Mouse (Mus musculus) hematopoietic stem cell, adult 5-6 weeks (primary cell): ENCODE measurements at regions not wholly inside any gene's neighbourhood (a gene's known extent, or its start where the extent isn't known, plus 50 kb on each side); places are given as distances from the start of the nearest gene placed in this dataset.

Experiments used
- ATAC-seq, 2 experiments: fragments of 125-278 bp in 1 of 2; replicated peaks in 1 of 2; 2 replicates each; pipeline ENCODE4 v1.8.0; 2016 to 2017; ENCODE audit warnings: inconsistent platforms in 2 of 2, mild to moderate bottlenecking in 2 of 2, moderate number of reproducible peaks in 2 of 2, low read depth in 1 of 2, moderate TSS enrichment in 1 of 2; ENCODE audit not compliant: low FRiP score in 2 of 2, poor library complexity in 2 of 2, severe bottlenecking in 2 of 2, insufficient read depth in 1 of 2, low TSS enrichment in 1 of 2

DNA sequence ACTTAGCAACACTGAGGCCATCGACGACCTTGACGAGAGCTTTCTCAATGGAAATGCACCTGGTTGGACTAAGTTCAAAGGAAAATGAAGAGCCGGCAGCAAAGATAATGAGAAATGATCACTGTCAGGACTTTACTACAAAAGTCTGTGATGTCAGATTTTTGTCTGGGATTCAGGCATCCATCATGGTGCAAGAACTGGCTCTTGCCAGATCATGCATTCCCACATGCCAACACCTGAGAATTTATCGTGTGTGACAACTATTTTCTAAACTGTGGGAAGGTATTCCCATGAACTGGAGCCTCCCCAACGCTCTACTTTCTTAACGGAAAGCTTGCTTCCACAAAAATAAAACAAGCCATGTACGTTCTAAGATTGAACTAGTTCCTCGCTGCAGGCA lies 58.1 kb downstream of the Irx6 start:
- no peak for ATAC-seq

DNA sequence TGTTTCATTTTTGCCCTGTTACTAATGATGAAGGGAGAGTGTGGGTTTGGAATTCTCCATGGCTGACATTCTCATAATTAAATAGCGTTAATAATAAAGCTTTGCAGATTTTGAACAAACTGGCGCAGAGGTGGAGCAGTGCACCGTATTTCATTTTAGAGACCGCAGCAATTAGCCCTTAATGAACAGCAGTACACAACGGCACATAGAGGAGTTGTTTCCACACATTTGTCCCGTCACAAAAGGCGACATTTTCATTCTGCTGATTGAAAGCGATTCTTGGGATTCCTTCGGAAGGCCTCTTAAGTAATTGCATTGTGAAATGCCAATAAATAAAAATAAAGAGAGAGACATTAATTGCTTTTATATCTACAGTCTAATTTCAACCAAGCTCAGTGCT lies 61.6 kb downstream of the Irx6 start:
- no peak for ATAC-seq

DNA sequence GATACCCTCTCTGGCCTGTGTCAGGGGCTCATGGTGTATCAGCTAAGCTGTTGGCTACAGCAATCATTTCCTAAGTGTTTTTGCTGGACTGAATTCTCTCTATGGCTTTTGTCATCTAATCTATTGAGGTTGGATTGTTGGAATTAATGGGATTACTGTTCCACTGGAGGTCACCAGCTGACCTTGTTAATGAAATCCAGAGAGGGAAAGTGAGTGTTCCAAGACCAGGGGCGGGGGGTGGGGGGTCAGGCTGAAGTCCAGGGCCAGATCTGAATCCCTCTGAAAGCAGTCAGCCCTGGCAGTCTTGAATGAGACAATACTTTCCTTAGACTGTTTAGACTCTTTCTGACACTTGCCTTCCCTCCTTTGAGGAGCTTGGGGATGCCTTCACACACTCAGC lies 64.0 kb downstream of the Irx6 start:
- no peak for ATAC-seq

DNA sequence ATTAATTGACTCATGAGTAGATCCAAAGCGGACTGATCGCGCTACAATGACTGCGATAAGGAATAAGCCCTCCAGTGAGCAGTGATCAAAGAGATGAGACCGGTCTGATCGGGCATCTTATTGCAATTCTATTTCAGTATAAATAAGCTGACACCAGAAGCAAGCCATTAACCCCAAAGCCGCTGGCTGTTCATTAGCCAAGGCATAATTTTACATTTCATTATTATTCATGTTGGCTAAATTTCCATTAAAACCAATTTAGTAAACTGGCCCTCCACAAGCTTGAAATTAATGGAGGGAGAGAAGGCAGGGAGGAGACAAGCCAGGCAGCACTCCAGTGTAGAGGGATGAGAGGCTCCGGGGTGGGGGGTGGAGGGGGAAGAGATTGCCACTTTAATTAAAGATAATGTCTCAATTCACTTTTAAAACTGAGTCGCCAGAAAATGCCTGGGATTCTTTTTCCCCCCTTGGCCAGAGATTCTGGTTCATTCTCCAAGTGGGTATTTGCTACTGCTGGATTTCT lies 66.3 kb downstream of the Irx6 start:
- no peak for ATAC-seq

DNA sequence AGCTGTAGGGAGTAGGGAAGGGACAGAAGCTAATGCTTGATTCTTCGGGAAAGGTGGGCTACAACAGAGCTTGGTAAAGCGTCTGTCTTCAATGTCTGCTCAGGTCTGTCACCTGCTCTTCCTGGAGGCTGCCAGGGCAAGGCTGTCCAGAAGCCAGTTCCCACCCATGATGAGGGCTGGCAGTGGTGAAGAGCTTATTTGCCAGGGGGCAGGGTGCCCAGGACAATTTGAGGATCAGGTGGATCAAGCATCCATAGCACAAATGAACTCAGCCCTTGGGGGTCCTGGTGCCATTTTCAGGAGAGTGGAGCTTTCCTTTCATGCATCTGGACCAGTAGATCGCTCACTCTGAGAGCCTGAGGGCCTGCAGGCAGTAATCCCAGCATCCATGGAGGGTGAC lies 67.7 kb downstream of the Irx6 start:
- ATAC-seq = no peak

DNA sequence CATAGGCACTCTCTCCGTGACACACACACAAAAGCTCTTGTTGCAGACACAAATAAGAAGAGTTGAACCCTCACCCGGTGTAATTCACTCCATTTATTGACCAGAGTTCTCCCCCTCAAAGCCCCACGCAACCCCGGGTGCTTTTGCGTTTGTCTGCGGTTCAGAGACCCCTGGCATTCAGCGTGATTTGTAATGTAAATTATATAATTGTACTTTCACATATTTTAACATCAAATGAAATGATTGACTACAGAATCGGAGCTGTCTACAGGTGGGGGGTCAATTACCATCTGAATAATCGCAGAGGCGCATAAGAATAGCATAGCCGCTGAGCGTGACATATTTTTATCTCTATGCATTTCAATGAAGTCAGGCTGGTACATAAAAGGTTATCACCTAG lies 69.0 kb downstream of the Irx6 start:
- no peak for ATAC-seq

DNA sequence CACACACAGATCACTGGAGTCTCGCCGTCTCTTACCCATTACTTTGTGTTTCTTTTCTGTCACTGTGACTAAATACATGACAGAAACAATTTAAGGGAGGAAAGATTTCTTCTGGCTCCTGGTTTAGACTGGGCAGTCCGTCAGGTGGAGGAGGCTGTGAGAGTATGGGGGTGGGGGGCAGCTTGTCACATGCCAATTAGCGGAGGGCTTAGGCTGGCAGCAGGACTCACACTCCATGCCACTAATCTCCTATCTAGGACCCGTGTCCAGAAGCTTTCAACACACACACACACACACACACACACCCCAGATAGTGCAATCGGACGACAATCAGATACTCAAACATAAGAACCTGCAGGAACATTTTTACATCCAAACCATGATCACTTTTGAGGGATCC lies 73.0 kb downstream of the Irx6 start:
- ATAC-seq = no peak

DNA sequence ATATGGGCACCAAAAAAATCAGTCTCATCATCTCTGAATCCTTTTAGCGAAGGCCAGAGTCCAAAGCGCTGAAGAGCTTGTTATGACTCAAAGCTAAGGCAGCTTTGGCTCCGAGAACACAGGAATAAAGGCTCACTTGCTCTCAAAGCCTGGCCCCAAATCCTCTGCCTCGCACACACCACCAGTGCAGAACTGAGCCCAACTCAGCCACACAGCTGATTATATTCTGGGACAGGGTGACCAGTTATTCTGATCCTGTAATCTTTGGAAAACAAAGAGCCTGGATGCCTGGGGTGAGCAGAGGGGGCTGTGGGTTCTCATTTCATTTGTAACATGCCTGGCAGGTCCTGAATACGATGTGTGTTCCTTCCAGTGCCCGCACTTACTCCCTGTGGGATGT lies 73.9 kb downstream of the Irx6 start:
- no peak for ATAC-seq

DNA sequence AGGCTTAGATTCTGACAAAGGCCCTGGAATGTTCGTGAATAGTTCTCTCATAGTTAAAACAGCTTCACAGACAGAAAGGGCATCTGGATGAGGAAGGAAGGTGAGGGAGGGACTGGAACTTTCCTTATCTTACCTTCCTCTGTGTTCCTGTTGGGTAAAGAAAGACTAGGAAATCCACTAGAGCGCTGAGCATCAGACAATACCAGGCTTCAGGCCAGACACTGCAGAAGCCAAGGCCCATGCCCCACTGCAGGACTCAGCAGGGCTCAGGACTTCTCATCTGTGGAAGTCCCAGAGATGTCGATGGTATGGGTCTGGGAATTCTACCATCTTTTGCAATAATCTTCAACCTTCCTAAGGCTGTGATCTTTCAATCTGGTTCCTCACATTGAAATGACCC lies 67.2 kb upstream of the Mmp2 start:
- no peak for ATAC-seq

DNA sequence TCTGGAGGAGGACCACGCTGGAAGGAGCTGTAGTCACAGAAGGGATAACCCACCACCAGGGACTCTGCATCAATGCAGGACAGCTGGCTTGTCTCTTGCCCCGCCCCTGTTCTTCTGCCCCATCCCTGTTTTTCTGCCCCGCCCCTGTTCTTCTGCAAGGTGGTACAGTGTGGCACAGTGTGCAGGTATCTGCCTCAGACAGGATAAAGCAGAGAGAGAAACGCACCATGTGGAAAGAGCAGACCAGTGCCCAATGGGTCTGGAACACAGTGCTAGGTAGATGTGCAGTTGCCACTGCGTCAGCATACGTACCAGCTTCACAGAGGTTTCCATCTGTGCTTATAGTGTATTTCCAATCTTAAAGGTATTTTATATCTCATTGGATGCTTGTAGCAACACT lies 66.2 kb upstream of the Mmp2 start:
- ATAC-seq = no peak

DNA sequence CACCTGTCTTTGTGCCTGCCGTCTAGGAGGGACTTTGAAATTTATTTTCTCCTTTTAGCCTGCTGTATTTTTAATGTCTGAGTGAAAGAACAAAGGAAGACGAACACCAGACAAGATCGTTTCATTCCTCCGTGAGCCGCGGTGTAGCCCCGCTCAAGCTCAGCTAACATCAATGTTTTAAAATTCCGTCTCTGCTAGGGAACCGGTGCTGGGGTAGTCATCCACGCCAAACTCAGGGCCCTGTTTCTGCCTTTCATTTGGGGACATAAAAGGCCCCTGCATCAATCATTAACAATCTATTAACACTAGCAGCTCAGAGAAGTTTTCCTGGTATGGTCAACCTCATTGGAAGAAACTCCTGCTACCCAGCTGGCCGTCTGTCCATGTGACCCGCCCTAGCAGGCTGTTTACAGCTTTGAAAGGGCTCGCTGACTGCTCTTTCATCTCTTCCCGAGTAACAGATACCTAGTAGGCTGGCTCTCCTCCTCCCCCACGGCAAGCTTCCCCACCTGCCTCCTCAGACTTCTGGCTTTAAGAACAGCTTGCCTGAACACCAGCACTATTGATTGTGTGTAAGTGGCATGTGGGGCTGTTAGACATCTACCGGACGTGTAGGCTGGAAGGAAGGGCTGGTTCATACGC lies 65.0 kb upstream of the Mmp2 start:
- no peak for ATAC-seq

DNA sequence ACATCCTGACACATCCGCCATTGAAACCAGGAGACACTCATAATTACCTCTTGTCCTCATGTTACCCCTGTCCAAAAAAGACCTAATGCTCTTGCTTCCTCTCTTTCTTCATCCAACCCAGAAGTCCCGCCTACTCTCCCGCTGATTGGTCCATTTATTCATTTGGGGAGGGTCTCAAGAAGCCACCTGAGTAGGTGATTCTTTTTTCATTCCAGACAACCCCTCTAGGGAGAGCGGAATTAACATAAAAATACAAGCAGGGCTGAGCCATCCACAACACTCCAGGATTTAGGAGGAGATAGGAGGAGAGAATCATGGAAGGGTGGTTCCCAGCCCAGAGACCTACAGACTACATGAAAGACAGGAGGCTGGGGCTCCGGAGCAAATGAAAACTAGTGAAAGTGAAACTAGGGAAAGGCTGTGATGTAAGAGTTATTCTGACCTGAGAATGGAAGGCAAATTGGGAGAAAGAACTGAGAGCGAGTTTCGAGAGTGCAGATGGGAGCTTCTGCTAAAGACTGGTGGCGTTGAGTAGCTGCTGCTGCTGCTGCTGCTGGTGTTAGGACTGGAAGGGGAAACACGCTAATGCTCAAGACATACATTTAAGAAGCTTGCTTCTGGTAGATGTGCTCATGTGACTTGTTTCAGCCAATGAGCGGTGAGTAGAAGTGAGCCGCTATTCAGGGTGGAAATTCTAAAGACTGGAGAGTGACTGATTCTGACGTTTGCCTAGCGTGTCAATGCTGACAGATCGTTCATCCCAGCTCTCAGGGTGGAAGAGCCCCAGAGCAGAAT lies 55.0 kb upstream of the Mmp2 start:
- peak; percentile 74 to 80 for ATAC-seq

DNA sequence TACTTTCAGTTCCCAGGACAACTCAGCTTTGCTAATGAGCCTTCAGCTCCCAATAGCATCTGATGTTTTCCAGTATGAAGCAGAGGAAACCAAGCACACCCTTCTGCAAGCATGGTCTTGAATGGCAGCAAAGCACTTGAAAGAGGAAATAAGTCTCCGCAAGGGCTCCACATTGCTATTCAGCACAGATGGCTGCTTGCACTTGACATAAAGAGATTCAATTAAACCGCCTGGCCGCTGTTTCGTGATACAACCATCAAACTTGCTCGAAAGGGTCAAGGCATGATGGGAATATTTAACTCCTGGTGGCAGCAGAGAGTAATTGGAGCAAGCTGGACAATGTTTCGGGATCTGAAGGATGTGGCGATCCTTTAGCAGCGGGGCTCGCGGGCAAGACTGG lies 54.3 kb upstream of the Mmp2 start:
- 0 out of 4 replicates have a peak, but pooled peaks of 1 of the 2 experiments have one; percentile 5 for ATAC-seq

DNA sequence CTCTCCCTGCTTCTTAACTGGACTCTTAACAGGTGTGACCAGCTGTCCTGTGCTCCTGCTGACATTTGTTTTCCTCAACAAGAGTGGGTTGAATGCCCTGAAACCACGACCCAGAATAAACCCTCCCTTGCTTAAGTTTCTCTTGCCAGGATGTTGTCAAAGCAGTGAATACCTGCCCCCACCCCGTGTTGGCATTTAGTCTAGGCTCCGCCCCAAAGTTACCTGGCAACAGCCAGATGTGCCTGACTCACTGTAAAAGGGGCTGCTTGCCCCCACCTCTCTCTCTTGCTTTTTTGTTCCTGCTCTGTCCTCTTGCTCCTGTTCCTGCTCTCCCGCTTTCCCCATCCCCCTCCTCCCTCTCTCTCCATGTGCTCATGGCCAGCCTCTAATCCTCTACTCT lies 51.9 kb upstream of the Mmp2 start:
- ATAC-seq = no peak

DNA sequence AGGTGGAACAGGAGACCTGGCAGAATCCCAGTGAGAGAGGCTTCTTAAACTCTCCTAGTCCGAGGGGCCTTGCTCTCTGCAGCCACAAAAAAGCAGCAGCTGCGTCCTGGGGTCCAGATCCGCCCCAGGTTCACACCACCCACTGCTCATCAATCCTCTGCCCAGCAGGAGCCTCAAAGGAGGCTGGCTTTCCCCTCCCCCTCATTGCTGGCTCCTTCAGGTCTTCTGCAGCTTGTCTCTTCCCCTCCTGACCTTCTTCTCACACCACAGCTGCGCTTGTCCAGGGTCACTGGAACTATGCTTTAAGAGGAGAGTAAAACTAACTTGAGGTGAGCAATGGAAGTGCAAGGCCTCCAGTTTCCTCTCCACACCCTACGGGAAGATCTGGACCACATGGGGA lies 50.0 kb upstream of the Mmp2 start:
- no peak for ATAC-seq
